Mouse (Mus musculus) 416B (cell line): ENCODE results near the gene Rps18.
"Not testable (repeated sequence)": the region's sequence is repeated elsewhere in the genome, so short reads cannot be mapped to it uniquely, and the experiment has no call there.

Experiments
- DNase-seq: peaks from one replicate; pipeline ENCODE4 v3.0.0; 2011; ENCODE audit warnings: low read depth

The Rps18 gene

GRCm38 (mm10) chr17:33955555-33956214 is at the start of gene Rps18, which contains the start of gene Vps52:
Gene Rps18 (minus strand): TSS chr17:33956001.
Gene Vps52 (plus strand): TSS chr17:33955812.
- DNase-seq = peak; percentile 99

- DNase-seq = no peak
These were observed 47.6 kb upstream of the Rps18 start for GRCm38 (mm10) chr17:34003426-34003825.

GRCm38 (mm10) chr17:34000796-34001195 is 45.0 kb upstream of the Rps18 start:
- not testable (repeated sequence) for DNase-seq

- peak; percentile 98 for DNase-seq
These were observed 44.3 kb upstream of the Rps18 start, which contains the start of gene H2-K1 for GRCm38 (mm10) chr17:34000150-34000537. Gene H2-K1 (minus strand): TSS chr17:34000347.

GRCm38 (mm10) chr17:33999341-34000149 is 43.7 kb upstream of the Rps18 start:
- DNase-seq = peak; percentile 43

GRCm38 (mm10) chr17:33998697-33999096 is 42.9 kb upstream of the Rps18 start:
- not testable (repeated sequence) for DNase-seq

GRCm38 (mm10) chr17:33997025-33997424 is 41.2 kb upstream of the Rps18 start:
- DNase-seq = not testable (repeated sequence)

GRCm38 (mm10) chr17:33995651-33996050 is 39.9 kb upstream of the Rps18 start:
- DNase-seq = no peak

- no peak for DNase-seq
These were observed 39.2 kb upstream of the Rps18 start for GRCm38 (mm10) chr17:33994959-33995358.

- peak; percentile 88 for DNase-seq
These were observed 36.2 kb upstream of the Rps18 start for GRCm38 (mm10) chr17:33991788-33992664.

- DNase-seq = peak; percentile 42
These were observed 26.3 kb upstream of the Rps18 start for GRCm38 (mm10) chr17:33982136-33982535.

GRCm38 (mm10) chr17:33981192-33981909 is 25.6 kb upstream of the Rps18 start:
- DNase-seq = peak; percentile 92

GRCm38 (mm10) chr17:33980181-33981035 is 24.6 kb upstream of the Rps18 start:
- DNase-seq = peak; percentile 42

- no peak for DNase-seq
These were observed 23.8 kb upstream of the Rps18 start for GRCm38 (mm10) chr17:33979512-33980050.

GRCm38 (mm10) chr17:33978631-33979031 is 22.8 kb upstream of the Rps18 start:
- DNase-seq = peak; percentile 89

GRCm38 (mm10) chr17:33977861-33978557 is 22.2 kb upstream of the Rps18 start:
- no peak for DNase-seq

GRCm38 (mm10) chr17:33973572-33973971 is 17.8 kb upstream of the Rps18 start:
- DNase-seq = no peak

GRCm38 (mm10) chr17:33972691-33973090 is 16.9 kb upstream of the Rps18 start:
- peak; percentile 62 for DNase-seq

- no peak for DNase-seq
These were observed 13.6 kb upstream of the Rps18 start for GRCm38 (mm10) chr17:33969394-33969793.

GRCm38 (mm10) chr17:33968927-33969326 is 13.1 kb upstream of the Rps18 start:
- DNase-seq = peak; percentile 86
